Mouse (Mus musculus) neutrophil, adult 5-6 weeks (primary cell): ENCODE data around the gene Amph. TPM values are rescaled to one million over a fixed set of nuclear protein-coding genes. Genes with fewer than 3 reads are reported as not detected.
"Not testable (repeated sequence)": the region's sequence is repeated elsewhere in the genome, so short reads cannot be mapped to it uniquely, and the experiment has no call there.

Source experiments
- ATAC-seq: fragments of 151-379, 151-347 bp; 2 replicates; pipeline ENCODE4 v1.8.0; 2017; ENCODE audit warnings: mild to moderate bottlenecking, moderate TSS enrichment; ENCODE audit not compliant: insufficient number of reproducible peaks, poor library complexity, low FRiP score, severe bottlenecking; ENCODE audit errors: extremely low read depth
- total RNA-seq: library from RNA; stranded (forward); fragments of 200-1000 nt; gene quantifications from 2 replicates; pipeline ENCODE4 v1.2.3, GENCODE M21; 2017

The Amph gene
- not detected in 2 replicates for total RNA-seq

DNA sequence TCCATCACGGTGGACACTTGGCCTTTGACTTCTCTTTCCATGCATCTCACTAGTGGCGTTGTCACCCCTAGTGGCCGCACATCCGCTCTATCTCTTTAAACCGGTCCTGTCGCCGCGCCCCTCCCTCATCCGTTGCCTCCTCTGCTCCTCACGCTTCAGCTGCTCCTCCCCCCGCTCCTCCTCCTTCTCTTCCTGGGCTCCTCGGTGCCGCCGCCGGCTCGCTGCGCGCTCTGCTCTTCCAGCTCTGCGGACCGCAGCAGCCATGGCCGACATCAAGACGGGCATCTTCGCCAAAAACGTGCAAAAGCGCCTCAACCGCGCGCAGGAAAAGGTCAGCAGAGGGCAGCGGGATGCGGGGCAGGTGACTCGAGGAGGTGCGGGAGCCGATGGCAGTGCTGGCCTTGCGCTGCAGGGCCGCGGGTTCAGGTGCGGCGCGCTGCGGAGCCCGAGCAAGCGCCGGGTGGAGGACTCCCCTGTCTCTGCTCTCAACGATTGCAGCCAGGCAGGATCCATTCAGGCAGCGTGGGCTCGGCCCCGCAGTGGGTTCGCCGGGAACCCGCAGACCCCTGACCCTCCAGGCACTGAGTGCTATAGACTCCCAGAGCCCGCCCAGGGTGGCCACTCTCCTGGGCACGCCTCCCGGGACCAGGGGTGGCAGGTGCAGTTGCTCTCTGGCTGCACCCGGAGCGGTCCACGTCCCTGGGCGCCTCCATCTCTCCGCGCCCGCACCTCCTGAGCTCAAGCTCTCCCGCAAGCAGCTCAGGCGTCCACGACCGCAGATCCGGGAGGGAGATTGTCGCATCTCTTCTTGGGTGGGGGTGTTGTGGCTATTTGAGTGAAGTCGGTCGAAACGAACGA, at the start of gene Amph:
Gene Amph, plus strand, starts transcription at position 35 of the 858 bp plus-strand sequence.
- ATAC-seq, result no peak

DNA sequence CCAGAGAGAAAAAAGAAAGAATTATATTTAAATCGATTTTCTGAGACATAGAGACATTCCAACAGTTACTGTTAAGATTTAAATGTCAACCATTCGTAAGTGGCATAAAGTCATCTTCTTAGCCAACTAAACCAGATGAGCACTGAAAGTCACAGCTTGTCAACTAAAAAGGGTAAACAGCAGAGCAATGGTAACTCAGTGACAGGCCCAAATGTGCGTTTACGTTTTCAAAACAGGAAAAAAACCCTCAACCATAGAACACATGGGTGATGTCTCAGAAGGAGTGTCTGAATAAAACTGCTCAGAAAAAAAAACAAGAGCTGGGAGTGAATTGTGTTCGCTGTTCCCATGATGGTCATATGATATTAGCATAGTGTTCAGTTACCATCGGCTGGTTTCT, 44.4 kb upstream of the Amph start:
- ATAC-seq, result no peak

DNA sequence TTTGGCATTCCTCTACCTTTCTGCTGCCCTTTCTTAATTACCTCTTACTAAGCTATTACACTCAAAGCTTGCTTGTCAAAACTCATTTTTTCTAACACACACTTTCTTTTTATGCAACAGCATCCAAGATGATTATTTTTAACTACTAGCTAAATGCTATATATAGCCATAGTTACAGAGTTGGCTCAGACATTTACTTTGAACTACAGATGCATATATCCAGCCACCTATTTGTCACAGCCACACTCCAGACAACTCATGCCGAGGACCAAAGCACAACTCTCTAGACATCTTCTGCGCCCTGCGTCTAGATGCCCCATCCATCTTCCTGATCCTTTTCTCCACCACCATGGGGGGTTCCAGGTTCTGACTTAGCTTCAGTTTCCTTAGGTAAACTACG, 33.2 kb upstream of the Amph start:
- no peak for ATAC-seq

DNA sequence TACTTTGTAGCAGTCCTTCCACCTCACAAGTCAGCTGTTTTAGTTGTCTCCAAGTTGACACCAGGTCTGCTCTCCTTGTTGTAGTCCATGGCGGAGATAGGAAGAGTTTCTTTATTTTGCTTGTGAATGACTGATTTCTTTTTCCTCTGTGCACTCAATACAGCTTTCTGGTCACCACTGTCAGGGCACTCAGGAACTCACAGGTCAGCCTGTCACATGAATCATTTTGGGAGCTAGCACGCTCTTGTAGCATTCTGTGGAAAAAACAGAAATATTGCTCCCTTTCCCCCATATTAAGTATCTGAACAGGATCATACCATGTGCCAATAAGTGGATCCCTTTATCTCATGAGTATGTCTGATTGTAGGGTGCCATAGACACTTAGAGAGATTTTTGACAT, 14.8 kb upstream of the Amph start:
- ATAC-seq, result not testable (repeated sequence)

DNA sequence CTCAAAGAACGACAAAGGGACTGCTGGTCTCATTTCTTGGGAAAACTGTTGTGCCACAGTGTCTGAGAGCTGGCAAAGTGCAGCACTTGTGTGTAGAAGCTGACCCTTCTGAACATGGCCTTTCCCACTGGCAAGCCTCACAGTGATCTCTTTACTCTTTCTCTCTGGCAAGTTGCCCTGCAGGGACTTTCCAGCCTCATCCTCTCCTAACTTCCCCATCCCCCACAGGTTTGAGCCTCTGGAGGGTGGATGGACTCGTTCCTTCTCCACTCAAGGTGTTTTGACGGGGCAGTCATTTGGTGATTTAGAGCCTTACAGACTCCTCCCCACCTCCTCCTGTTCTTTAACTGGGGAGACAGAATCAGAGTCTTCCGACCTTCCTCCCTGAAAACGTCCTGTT, 319 bp upstream of the Amph start:
- ATAC-seq, result no peak

DNA sequence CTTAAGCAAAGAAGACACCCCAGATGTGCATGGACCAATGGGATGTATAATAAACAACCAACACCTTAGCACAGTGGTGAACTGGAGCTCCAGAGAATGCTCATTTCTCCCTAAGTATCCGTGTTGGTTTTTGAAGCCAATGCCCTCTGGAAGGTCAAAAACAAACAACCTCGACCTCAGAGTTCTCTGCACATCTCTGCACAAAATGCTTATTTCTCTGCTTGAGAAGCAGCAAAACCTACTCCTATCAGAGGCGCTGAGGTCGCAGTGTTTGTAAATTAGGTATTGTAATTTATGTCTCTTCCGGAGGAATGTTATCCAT, 985 bp downstream of the Amph start:
- ATAC-seq, result no peak

DNA sequence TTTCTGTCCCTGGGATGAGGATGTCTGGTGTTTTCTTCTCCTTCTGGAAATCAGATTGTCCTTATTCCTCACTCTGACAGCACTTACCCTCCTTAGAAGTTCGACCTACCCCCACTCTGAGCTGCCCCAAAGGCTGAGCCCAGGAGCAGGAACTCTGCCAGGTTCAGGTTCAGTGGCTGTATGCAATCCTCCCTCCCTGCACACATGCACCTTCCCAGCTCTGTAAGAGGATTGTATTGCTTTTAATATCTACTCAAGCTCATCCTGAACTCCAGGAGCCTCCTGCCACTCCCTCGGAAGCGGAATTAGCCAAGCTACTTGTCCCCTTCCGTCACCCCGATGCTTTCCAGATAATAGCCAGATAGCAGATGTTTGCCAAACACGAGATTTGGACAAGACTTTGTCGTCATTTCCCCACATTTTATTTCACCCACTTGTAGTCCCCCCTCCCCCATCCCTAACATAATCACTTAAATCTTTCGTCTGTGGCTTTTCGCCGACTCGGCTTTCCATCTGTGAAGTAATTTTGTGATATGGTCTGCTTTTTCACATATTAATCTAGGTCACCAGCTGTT, 1.7 kb downstream of the Amph start:
- no peak for ATAC-seq

DNA sequence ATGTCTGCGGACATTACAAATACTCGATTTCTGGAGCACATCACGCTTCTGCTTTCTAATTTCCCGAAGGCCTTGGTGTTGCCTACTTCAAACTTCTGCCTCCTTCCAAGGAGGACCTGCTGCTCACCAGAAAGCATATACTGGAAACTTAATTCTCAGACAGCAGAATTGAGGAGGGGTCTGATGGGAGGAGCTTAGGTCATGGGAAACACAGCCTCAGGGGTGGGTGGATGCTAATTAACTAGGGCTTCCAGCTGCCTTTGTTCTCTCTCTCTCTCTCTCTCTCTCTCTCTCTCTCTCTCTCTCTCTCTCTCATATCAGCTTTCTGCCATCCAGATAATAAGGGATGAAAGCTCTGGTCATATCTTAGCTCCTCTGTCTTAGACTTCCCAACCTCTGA, 5.6 kb downstream of the Amph start:
- ATAC-seq, result no peak

DNA sequence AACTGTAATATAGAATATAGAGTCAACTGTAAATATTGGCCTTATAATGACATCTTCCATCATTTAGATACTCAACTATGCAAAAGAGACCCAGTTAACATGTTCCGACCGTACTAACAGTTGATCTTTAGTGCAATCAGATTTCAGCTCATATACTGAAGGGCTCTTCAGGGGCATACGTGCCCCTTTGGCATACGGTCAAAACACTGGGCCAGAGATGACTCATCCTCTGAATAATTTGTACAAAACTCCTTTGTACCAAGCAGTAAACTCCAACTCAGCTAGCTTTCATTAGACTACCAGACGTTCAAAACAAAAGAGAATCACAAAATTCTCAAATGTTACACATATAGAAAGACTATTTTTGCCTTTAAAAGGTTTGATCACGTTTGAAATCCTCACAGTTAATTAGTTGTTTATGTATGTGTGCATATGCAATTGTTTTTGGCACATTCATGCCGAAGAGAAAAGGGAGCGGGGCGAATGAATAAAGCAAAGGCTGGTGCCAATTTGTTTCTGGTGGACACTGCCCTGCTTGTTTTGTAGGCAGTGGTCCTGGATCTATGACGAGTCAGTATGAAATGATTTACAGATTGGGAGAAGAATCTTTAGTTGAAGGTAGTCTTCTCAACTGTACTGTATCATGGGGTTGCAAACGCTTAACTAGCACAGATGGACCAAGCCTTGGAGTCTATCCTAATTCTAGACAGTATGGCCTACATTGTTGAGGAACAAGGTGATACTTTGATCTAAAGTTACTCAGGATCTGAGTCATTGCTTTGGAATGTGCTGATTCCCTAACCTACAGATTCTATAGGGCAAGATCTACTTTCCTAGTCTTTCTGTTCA, 8.3 kb downstream of the Amph start:
- no peak for ATAC-seq

DNA sequence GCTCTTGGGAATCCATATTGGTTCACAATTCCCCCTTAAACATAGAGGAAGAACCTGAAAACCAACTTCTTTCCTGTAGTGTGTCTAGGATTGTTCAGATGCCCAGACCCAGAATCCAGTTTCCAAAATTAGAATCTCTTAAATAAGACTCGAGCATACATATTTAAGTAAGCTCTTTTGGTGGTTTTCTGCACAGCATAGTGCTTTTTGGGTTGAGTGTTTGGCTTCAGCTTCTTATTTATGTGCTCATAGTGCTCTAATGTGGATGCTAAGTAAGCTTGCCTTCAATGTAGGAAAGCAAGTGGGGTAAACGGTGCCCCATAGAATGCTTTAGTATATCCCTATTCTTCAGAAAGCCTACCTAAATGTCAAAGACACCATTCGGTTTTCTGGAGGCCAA, 9.0 kb downstream of the Amph start:
- ATAC-seq, result no peak

DNA sequence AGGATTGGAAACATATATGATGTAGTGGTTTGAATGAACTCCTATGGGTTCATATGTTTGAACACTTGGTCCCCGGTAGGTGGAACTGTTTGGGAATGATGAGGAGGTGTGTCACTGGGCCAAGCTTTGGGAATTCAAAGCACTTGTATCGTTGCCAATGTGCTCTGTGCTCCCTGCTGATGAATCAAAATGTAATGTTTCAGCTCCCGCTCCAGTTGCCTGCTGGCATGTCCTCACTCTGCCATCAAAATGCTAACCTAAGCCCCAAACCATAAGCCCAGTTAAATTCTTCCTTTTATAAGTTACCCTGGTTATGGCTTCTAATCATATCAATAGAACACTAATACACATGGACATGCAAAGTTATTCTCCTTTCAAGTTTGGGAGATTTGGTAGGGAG, 24.6 kb downstream of the Amph start:
- ATAC-seq, result no peak

DNA sequence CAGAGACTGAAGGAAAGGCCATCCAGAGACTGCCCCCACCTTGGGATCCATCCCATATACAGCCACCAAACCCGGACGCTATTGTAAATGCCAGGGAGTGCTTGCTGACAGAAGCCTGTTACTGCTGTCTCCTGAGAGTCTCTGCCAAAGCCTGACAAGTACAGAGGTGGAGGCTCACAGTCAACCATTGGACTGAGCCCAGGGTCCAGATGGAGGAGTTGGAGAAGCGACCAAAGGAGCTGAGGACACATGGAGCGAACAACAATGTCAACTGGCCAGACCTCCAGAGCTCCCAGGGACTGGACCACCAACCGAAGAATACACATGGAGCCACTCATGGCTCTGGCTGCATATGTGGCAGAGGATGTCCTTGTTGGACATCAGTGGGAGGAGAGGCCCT, 26.3 kb downstream of the Amph start:
- no peak for ATAC-seq

DNA sequence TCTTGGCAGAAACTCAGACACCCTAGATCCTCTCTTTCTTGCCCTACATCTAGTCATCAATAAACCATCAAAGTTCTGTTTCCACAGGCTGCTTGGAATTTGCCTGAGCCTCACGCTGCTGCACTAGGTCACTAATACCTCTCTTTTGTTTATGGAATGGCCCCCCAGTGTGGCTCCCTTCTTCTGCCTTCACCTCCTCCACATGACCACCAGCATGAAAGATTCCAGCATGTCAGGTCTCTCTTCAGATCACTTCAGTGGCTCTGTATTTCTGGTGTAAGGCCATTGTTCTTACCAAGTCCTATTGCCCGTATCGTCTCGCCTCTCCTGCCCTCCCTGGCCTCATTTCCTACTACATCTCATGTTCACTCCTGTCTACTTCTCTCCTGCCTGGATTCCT, 39.3 kb downstream of the Amph start:
- ATAC-seq, result no peak

DNA sequence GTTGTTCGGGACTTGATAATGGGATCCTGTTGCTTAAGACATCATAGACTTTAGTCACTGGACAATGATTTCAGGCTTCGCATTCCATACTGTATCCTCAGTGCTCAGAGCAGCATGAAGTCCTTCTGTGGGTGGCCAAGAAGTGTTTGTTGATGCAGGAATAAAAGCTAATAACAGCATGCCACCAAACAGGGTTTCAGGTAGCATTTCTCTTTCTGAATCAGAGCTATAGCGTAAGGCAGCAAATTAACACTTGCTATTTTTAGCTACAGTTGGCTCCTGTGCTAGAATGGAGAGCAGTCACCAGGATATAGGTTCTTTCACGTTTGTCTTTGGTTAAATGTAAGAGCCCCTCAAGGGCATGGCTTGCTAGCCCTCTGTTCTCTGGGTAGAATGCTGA, 40.3 kb downstream of the Amph start:
- no peak for ATAC-seq

DNA sequence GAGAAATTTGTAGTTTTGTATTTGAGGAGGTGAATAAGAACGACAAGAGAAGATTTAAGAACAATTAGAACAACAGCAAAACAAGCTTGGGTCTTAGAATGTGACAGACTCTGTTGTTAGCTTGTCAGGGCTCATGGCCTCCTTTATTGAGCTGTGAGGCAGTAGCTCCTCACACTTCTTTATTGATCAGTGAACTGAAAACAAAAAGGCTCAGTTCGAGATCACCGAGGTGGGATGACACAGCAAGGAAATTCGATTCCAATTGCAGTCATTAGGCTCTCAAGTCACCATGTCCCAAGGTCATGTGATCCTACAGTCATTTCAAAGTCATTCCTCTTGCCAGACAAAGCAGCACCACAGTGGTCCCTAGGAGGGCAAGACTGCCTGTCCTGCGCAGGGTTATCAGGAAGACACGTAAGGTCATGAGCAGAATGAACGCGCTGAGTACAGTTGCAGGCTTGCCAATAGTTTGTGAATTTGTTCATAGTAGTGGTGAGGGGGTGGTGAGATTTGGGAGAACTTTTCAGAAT, 41.2 kb downstream of the Amph start:
- ATAC-seq, result no peak

DNA sequence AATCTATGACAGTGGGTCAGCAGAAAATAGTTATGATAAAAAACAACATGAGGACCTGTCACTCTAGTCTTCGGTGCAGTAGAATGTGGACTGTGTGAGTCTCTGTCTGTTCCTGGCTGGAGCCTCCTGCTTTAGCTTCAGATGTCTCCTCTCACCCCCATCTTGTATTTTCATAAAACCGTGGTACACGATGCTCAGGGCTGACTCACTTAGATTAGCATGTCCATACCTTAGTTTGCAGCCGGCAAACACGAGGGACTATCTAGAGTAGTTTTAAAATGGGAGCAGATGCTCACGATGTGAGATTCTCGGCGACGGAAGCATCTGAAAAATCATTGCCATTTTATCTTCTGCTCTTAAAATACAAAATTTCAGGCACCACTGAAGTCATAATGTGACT, 54.5 kb downstream of the Amph start:
- ATAC-seq, result no peak

DNA sequence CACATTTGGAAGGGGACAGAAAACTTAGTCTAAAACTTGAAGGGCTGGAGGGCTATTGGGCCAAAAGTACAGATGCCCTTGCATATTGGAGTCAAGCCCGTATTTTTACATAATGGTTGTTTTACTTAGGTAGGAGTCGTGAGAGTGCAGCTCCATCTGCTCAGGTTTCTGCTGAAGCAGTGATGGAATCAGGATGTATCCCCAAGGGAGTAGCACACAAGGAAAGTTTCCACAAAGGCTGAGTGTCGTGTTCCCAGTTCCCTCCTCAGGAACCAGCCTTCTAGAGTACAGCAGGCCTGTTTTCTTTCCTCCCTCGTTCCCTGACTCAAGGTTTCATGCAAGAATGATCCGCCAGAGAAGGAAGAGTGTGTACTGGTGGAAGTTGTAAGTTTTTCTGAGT, 56.4 kb downstream of the Amph start:
- no peak for ATAC-seq

DNA sequence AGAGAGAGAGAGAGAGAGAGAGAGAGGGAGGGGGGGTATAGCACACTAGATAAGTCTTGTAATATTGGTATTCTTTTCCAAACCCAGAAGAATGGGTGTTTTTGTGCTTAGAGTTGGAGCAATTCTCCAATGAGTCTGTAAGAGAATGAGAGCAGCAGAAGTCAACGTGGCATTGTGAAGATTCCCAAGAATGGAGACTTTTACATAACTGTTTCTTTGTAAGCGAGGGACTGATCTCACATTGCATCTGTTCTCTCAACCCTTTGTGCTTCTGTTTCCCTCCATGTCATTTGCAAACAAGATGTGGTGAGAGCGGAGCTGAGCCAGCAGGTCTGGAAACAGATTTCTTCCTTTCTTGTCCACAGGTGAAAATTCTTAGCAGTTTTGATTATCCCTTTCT, 60.4 kb downstream of the Amph start:
- ATAC-seq, result no peak

DNA sequence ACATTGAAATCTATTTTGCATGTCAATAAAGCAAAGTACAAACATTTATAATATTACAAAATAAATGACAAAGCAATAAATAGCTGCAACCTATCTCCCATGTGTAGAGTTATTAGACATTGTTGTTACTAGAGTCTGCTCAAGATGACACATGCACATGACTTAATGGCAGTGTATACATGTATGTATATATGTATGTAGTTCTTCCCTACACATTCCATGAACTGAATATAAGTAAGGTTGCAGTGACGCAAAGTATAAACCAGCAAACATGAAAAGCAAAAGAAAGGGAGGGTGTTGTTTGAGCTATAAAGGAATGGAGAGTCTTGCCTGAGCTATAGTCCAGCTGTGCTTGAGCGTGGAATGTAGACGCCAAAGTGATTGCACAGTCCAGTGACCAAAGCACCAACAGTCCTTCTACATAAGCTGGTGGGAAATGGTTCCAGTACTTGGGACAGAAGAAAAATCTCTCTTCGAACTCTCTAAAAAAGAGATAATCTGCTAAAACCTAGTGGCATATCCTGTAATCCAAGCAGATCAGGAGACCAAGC, 66.9 kb downstream of the Amph start:
- ATAC-seq, result no peak

DNA sequence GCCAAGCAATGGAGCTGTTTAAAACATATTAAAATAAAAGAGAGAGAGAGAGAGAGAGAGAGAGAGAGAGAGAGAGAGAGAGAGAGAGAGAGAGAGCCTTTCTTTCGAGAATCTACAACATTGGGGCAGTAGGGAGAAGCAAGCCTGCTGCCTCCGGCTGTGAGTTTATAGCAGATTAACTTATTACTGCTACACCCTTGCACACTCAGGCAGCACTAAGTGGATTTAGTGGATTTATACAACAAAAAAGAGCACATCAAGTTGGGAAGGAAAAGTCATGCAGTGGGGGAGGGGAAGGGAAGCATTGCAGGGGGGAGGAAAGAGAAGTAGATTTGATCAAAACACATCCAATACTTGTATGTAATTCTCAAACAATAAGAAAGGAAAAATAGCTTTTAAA, 73.5 kb downstream of the Amph start:
- no peak for ATAC-seq
